Mouse (Mus musculus) gastrocnemius, postnatal 10 days (tissue): ENCODE measurements around the gene Clca3a1. TPM values are rescaled to one million over a fixed set of nuclear protein-coding genes. Genes with fewer than 3 reads are reported as not detected.

ENCODE experiments used
- DNase-seq: peaks from one replicate; pipeline ENCODE4 v3.0.0; 2021; ENCODE audit warnings: mixed read lengths
- total RNA-seq, 2 experiments: library from RNA; stranded (reverse); gene quantifications; 2 replicates each; pipeline ENCODE4 v1.2.3; 2021

The Clca3a1 gene
- total RNA-seq, 2 experiments from 2014 or later: 0.20 to 0.31 TPM

DNA sequence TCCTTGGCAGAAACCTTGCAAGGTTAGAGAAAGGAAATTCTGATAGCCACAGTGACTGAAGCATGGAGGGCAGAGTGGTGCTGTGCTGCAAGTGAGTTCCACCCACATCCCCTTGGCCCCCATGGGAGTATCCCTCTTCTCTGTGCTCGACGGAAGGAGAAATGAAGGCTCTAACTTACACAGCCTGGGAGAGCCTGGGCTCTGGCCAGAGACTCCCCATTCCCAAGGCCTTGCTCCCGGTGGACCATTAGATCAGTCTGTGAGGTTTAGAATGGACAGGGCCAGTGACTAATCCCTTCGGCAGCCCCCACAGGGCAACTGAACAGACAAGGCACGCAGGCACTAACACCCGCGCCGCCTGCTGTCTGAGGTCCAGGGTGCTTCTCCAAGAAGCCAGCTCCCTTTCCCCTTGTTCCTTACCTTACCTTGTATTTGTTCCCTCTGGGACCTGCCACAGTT lies 81.0 kb downstream of the Clca3a1 start:
- no peak for DNase-seq

Other genes starting within 250 kb of the Clca3a1 start
- 10 to 100 TPM; 22.0 to 27.4 TPM for gene Hs2st1, start 190.8 kb downstream of the Clca3a1 start, total RNA-seq
- gene Selenof, start 190.7 kb downstream of the Clca3a1 start, total RNA-seq: 100 to 1,000 TPM; 197 to 208 TPM
- gene Sh3glb1, start 40.6 kb downstream of the Clca3a1 start, total RNA-seq: 100 to 1,000 TPM; 310 to 331 TPM
- not detected for gene Clca3a2, start 58.5 kb upstream of the Clca3a1 start, total RNA-seq
- gene Clca3b, start 88.4 kb upstream of the Clca3a1 start, total RNA-seq: not detected
- not detected for gene Clca4b, start 171.6 kb upstream of the Clca3a1 start, total RNA-seq
- gene Clca4a, start 214.1 kb upstream of the Clca3a1 start, total RNA-seq: not detected